Mouse (Mus musculus) lung, embryonic 15.5 days (tissue): ENCODE measurements around the gene Mark3. TPM values are rescaled to one million over a fixed set of nuclear protein-coding genes. Genes with fewer than 3 reads are reported as not detected.

Source experiments
- polyA plus RNA-seq: library from polyadenylated mRNA; unstranded; fragments of >200 nt; fragmentation: Nextera tagmentation; extraction: Ambion mirVana; gene quantifications from 2 replicates; pipeline ENCODE4 v1.2.1, GENCODE M21; 2015

Gene Mark3
- polyA plus RNA-seq, 1 experiment from 2014 or later = 34.8 TPM

Other genes with a start within 250 kb of the Mark3 start
- gene Cdc42bpb, start 196.8 kb upstream of the Mark3 start, polyA plus RNA-seq = 31.8 and 32.2 TPM in 2 replicates
- gene Lbhd2, start 167.7 kb upstream of the Mark3 start, polyA plus RNA-seq = 0.50 and 0.93 TPM in 2 replicates
- gene Exoc3l4, start 157.5 kb upstream of the Mark3 start, polyA plus RNA-seq = 11.7 and 13.5 TPM in 2 replicates
- gene Tnfaip2, start 132.1 kb upstream of the Mark3 start, polyA plus RNA-seq = 4.3 and 4.5 TPM in 2 replicates
- 7.0 and 7.1 TPM in 2 replicates for gene Gm266, start 88.7 kb upstream of the Mark3 start, polyA plus RNA-seq
- 471 and 493 TPM in 2 replicates for gene Eif5, start 36.5 kb upstream of the Mark3 start, polyA plus RNA-seq
- 252 and 268 TPM in 2 replicates for gene Ckb, start 97.8 kb downstream of the Mark3 start, polyA plus RNA-seq
- gene Trmt61a, start 103.6 kb downstream of the Mark3 start, polyA plus RNA-seq = 11.1 and 13.7 TPM in 2 replicates
- 49.4 and 52.2 TPM in 2 replicates for gene Bag5, start 138.7 kb downstream of the Mark3 start, polyA plus RNA-seq
- gene Apopt1, start 138.7 kb downstream of the Mark3 start, polyA plus RNA-seq = 43.7 and 47.9 TPM in 2 replicates
- 89.8 and 95.9 TPM in 2 replicates for gene Klc1, start 184.3 kb downstream of the Mark3 start, polyA plus RNA-seq
- gene Xrcc3, start 239.3 kb downstream of the Mark3 start, polyA plus RNA-seq = 7.9 and 8.7 TPM in 2 replicates
- 108 and 113 TPM in 2 replicates for gene Zfyve21, start 239.6 kb downstream of the Mark3 start, polyA plus RNA-seq